Mouse (Mus musculus) heart, adult 18-20 months (tissue): ENCODE measurements around the gene Nubp2. TPM values are rescaled to one million over a fixed set of nuclear protein-coding genes. Genes with fewer than 3 reads are reported as not detected.
A peak's percentile ranks its signal among the peaks of the same experiment; 100 is the strongest.

ENCODE experiments used
- DNase-seq, 2 experiments: peaks; one replicate each; pipeline ENCODE4 v3.0.0; 2021 to 2022; ENCODE audit warnings: mixed read lengths in 1 of 2
- total RNA-seq, 2 experiments: library from RNA; stranded (reverse); gene quantifications; 2 replicates each; pipeline ENCODE4 v1.2.3; 2021

Gene Nubp2
- total RNA-seq, 2 experiments from 2014 or later = 20.0 to 21.3 TPM

DNA sequence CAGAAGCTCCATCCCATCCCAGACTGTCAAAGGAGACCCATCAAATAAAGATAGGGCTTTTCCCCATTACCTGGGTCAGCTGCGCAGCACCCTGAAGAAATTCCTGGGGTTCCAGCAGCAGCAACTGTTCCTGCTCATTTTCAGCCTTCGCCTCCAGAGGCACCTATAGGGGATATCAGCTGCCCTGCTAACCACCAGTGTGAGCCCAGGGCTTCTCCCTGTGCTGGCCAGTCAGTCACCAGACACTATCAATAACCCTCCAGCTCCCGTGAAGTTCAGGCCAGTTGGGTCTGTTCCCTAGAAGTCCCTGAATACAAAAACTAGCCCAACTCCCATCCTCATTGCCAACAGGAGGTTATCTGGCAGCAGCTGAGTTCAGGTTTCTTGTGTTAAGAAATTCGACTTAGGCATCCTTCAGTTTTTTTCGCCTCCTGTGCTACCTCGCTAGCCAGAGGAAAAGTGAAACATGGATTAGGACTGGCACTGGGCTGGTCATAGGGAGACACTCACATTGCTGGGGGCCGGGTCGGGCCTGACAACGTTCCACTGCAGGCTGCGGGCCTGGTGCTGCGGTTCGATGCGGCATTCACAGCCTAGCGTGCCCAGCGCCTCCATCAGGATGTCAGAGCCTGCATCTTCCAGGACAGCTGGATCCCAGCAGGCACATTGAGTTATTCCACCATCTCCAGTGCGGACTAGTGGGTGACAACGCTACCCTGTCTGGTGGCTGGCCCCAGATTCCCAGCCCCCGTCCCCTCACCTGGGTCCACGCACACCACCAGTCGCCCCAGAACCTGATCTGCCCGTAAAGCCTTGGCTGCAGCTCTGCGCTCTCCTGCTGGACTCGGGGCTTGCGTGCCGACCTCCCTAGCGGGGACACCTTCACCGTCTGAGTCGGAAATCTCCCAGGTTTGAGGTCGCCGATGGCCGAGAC is 8.2 kb upstream of the Nubp2 start:
- DNase-seq = no peak

DNA sequence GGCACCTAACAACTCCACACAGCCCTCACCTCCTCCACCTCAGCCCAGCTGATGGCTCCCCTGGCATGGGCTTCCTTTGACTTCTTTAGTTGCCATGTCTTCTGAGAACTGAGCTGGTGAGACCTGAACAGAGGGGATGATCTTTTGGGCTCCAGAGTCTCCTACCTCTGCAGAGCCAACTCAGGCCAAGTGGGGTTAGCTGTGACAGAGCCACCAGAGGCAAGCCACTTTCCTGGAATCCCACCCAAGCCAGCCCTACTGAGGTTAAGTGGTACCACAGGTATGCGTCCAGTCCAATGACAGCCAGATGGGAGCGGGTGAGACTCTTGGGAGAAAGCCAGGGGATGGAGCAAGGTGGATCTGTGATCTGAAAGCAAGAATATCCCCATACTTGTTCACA is 7.1 kb upstream of the Nubp2 start:
- DNase-seq = no peak

- peak in 1 of 2 experiments; percentile 14 for DNase-seq
These were observed 6.6 kb upstream of the Nubp2 start for GRCm38 (mm10) chr17:24892785-24893184.

DNA sequence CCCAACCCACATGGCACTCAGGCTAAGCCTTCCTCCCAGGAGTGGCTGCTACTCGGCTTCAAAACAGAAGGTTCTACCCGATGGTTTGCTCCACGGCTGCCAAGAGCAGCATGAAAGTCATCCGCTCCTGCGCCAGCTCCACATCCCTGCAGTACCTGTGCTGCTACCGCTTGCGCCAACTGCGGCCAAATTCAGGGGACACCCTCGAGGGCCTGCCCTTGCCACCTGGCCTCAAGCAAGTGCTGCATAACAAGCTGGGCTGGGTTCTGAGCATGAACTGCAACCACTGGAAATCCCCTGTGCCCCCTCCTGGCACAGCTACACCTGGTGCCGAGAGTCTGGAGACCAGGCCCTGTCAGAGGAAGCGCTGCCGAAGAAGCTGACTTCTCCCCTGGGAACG is 5.2 kb upstream of the Nubp2 start:
- DNase-seq = no peak

DNA sequence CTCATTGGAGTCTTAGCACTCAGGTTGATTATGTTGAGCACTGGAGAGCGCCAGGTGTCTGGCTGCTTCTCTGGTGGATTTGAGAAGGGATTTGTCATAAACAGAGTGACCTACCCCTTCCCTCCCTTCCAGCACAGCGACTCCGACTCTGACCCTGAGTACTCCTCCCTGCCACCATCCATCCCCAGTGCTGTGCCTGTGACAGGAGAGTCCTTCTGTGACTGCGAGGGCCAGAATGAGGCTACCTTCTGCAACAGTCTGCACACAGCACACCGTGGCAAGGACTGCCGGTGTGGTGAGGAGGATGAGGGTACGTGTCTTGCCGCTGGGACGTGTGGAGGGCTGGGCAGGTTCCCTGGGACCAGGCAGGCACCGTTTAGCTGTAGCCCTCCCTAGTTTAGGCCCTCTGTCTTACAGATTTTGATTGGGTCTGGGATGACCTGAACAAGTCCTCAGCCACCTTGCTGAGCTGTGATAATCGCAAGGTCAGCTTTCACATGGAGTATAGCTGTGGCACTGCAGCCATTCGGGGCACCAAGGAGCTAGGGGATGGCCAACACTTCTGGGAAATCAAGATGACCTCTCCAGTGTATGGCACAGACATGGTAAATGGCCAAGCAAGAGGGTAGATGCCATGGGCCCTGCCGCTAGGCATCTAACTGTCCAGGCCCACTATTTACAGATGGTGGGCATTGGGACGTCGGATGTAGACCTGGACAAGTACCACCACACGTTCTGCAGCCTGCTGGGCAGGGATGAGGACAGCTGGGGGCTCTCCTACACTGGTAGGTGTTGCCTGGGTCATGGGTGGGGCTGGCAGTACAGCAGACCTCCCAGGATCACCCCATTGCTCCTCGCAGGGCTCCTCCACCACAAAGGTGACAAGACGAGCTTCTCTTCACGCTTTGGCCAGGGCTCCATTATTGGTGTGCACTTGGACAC is 4.3 kb upstream of the Nubp2 start:
- DNase-seq = no peak

DNA sequence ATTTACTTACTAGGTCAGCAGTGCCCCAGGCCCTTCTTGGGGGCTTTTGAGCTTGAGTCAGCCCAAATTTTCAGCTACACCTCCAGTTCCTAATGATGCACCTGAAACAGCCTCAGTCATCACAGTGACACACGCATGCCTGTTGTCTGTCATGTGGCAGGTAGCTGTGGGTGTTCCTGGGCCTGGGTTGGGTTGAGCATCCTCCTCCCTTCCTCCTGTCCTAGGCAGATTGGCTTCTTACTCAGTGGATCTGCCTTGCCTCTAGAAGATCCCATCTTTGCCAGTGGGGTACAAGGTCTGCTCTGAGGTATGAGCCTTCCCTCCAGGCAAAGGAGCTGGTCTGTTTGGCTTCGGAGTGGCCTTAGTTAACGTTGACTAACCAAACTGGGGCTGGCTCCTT is 2.7 kb upstream of the Nubp2 start:
- DNase-seq = no peak

DNA sequence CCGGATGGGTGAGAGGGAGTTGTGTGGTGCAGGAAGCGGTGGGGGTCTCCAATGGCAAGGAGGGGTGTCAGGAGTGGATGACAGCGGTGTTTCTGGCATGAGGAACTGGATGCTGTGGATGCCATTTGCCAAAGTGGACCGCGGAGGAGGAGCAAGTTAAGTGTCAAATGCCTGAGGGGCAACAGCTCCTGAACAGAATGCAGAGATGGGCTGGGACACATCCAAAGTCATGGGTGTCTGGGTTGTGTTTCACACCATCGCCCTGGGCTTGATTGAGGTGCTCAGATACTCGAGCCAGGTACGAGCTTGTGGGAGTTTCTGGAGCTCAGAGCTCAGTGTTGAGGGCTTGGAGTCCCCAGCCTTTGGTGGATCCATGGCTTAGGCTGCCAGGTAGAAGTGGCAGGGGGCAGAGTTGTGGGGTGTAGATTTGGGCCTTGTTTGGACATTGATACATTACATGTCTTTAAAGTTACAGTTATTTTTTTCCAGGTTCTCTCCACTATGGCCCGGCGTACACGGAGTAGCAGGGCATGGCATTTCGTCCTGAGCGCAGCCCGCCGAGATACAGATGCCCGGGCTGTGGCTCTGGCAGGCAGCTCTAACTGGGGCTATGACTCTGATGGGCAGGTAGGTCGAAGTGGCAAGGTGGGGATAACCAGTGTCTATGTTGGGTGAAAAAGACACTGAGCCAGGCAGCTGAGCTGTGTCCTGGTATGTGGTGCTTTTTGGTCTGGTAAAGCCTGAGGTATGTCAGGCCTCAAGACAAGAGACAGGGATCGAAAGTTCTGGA is 1.3 kb upstream of the Nubp2 start:
- peak in 1 of 2 experiments; percentile 44 for DNase-seq

DNA sequence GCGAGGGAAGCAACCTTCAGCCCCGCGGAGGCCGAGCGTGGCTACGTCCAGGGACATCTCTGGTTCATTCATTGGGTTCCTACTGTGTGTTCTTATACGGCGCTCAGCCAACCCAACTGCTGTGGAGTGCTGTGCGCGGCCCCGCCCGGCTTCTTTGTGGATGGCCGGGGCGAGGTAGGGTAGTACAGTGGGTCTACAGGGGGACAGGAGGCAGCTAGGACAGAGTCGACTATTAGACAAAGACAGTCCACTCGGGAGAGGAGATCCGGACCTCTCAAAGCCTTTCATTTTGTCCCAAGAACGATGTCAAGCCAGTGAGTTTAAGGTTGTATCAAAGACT is 753 bp upstream of the Nubp2 start:
- no peak for DNase-seq

- no peak for DNase-seq
These were observed 604 bp downstream of the Nubp2 start for GRCm38 (mm10) chr17:24885356-24886133.

- DNase-seq = no peak
These were observed 1.8 kb downstream of the Nubp2 start for GRCm38 (mm10) chr17:24884391-24884790.

DNA sequence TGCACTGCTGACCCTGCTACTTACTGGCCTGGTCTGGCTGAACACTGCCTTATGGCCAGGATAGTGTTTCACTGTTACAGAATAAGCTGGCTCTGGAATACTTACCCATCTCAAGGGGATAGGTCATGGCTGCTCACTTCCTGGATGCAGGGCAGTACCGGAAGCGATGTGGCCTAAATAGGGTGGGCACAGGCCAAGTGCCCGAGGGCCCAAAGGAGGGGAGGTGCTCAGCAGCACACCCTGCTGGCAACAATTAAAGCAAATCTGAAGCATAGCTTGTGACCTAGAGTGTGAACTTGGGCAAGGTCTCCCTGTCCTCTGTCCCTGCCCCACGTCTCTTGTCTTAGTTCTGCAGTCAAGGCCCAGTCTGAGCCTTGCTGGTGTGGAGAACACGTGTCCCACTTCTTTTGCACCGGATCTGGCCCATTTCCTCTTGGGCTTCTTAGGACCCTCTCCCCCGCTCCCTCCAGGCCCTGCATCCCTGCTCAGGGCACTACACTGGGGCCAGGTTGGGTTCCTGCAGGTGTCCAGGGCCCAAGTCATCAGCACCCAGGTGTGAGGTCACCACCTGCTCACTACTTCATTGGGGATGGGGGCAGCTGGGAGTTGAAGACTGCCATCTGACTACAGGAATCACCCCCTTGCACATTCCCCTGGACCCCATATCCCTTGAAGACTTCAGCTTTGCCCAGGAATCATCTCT is 4.3 kb downstream of the Nubp2 start:
- DNase-seq = peak; percentile 27 to 55

GRCm38 (mm10) chr17:24878531-24878930 is 7.6 kb downstream of the Nubp2 start:
- no peak for DNase-seq

- DNase-seq = peak; percentile 79 to 81
These were observed 8.1 kb downstream of the Nubp2 start for GRCm38 (mm10) chr17:24878117-24878397.

DNA sequence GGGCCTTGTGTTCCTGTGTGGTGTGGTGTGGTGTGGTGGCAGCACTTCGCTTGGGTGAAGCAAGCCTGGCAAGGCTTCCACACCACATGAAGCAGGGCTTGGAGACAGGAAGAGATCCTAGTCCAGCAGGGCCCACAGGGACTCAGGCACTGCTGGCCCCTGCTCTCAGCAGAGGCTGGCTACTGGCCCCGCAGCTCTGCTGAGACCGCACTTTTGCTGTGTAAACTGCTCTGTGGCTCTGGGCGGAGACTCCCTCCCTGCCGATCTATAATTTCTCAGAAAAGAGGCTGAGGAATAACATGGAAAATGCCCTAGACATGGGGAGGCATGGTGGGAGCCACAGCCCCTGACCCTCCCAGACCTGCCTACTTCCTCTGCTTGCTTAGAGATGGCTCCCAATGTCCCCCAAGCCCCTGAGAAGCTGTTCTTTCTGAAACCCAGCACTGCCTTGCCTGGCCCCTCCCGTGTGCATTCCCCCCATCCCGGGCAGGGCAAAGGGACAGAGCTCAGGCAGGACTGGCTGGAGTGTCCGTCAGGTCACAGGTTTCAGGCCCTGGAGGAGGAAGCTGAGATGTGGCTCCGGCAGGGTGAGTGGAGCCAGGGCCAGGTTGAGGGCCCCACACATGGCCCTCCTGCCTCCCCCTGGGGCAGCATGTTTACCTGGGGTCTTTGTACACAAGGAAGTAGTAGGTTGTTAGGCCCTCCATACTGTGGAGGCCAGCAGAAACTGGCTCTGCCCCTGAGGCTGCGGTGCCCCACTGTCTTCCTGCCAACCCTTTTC is 8.6 kb downstream of the Nubp2 start:
- DNase-seq = peak; percentile 25 to 44

DNA sequence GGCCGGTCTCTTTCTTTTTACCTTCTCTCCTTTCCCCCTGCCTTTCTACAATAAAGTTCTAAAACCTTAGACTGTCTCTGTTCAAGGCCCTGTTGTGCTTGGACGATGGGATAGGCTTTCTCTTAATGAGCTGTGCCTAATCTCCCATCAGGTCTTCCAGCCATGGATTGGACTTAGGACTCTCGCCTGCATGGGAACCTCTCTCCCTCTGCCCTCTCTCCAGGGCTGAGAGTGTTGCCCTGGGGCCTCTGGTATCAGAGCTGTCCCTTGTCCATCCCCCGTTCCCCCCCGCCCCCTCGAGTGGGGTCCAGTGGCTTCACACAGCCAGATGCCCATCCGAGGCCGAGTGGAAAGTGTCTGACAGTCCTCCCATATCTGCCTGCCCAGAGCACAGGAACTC is 11.2 kb downstream of the Nubp2 start:
- DNase-seq = no peak

DNA sequence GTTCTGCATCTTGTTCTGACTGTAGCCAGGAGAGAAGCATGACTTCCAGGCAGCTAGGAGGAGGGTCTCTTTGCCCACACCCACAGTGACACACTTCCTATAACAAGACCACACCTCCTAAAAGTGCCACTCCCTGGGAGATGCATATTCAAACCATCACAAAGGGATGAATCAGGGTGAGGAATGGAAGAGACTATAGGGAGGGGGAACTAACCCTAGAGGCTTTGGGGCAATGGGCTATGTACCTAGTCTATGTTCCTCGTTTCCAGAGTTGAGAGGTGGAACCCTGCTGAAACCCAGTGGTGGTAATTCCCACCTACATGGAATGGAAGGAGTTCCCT is 11.8 kb downstream of the Nubp2 start:
- DNase-seq = no peak

DNA sequence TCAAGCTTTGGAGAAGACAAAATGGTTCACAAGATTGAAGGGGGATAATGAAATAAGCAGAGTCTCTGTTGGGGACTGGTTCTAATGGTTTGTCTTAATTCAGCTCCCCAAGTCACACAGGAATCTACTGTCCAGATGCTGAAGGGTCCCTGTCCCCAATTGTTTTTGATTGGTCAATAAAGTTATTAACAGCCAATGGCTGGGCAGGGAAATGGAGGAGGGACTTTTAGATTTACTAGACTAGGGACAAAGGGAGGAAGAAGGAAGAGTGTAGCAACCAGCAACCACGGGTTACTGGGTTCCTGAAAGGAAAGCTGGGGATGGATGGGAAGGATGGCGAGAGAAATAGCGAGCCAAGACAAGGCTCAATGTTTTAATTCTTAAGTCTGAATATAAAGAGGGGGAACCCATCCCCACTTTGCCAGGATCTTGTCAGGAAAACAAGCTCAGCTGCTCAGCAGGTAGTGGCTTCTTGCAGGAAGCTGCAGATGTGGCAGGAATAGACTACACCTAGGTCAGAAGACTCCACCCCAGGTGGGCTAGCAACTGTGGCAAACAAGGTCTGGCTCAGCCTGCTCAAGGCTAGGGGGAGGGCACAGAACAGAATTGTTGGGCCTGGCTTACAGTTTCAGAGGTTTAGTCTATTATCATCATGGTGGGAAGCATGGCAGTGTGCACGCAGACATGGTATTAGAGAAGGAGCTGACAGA is 12.3 kb downstream of the Nubp2 start:
- no peak for DNase-seq

- DNase-seq = no peak
These were observed 18.2 kb downstream of the Nubp2 start for GRCm38 (mm10) chr17:24867914-24868313.

- no peak for DNase-seq
These were observed 20.4 kb downstream of the Nubp2 start, which contains the start of gene Igfals for GRCm38 (mm10) chr17:24865776-24866175. Gene Igfals, plus strand, starts transcription at chr17:24865997.

- no peak for DNase-seq
These were observed 24.4 kb downstream of the Nubp2 start for GRCm38 (mm10) chr17:24861785-24862184.
